Mouse (Mus musculus) T-helper 1 cell (primary cell): ENCODE results near the gene Adamts18.

Source experiments
- in situ Hi-C: fragments of 300-600 bp; cut with MboI, MseI; formaldehyde crosslinking; loops from one replicate; pipeline ENCODE4 v1.15.1; 2025; ENCODE audit warnings: high pct_unique_total_duplicates

Adamts18 gene

GRCm38 (mm10) chr8:113755866-113756265, 92.7 kb downstream of the Adamts18 start:
- in situ Hi-C loops = no loop called here

- in situ Hi-C loops = no loop called here
Observed at GRCm38 (mm10) chr8:113753153-113753552, 95.4 kb downstream of the Adamts18 start.

- in situ Hi-C loops = no loop called here
Observed at GRCm38 (mm10) chr8:113752349-113752748, 96.2 kb downstream of the Adamts18 start.

GRCm38 (mm10) chr8:113735496-113736060, 113.0 kb downstream of the Adamts18 start:
- in situ Hi-C loops = no loop called here

- in situ Hi-C loops = no loop called here
Observed at GRCm38 (mm10) chr8:113725331-113725730, 123.2 kb downstream of the Adamts18 start.

GRCm38 (mm10) chr8:113723873-113724538, 124.5 kb downstream of the Adamts18 start:
- in situ Hi-C loops = no loop called here

GRCm38 (mm10) chr8:113721459-113721858, 127.1 kb downstream of the Adamts18 start:
- in situ Hi-C loops = no loop called here

- in situ Hi-C loops = no loop called here
Observed at GRCm38 (mm10) chr8:113704968-113705367, 143.6 kb downstream of the Adamts18 start.

GRCm38 (mm10) chr8:113691622-113692343, 156.8 kb downstream of the Adamts18 start:
- in situ Hi-C loops = no loop called here

GRCm38 (mm10) chr8:113688543-113688915, 160.0 kb downstream of the Adamts18 start:
- in situ Hi-C loops = no loop called here

- in situ Hi-C loops = no loop called here
Observed at GRCm38 (mm10) chr8:113687889-113688542, 160.5 kb downstream of the Adamts18 start.

- in situ Hi-C loops = loop anchor here (10.0 kb wide), 1 partner anchor 755 kb away; the partner anchor contains the start of gene Wwox
Observed at GRCm38 (mm10) chr8:113679361-113679760, 169.2 kb downstream of the Adamts18 start.

- in situ Hi-C loops = loop anchor here (10.0 kb wide), 1 partner anchor 758 kb away; the partner anchor contains the start of gene Wwox
Observed at GRCm38 (mm10) chr8:113676811-113677210, 171.7 kb downstream of the Adamts18 start.

- in situ Hi-C loops = loop anchor here (10.0 kb wide), 1 partner anchor 760 kb away; the partner anchor contains the start of gene Wwox
Observed at GRCm38 (mm10) chr8:113675281-113675680, 173.3 kb downstream of the Adamts18 start.

GRCm38 (mm10) chr8:113674611-113675010, 173.9 kb downstream of the Adamts18 start:
- in situ Hi-C loops = loop anchor here (10.0 to 25.0 kb wide), 2 partner anchors 688 to 760 kb away; partner anchors contain the start of gene Wwox

- in situ Hi-C loops = loop anchor here (10.0 to 25.0 kb wide), 2 partner anchors 689 to 762 kb away; partner anchors contain the start of gene Wwox
Observed at GRCm38 (mm10) chr8:113673300-113673699, 175.2 kb downstream of the Adamts18 start.

- in situ Hi-C loops = loop anchor here (10.0 to 25.0 kb wide), 2 partner anchors 690 to 762 kb away; partner anchors contain the start of gene Wwox
Observed at GRCm38 (mm10) chr8:113672599-113673255, 175.8 kb downstream of the Adamts18 start.

GRCm38 (mm10) chr8:113669924-113670323, 178.6 kb downstream of the Adamts18 start:
- in situ Hi-C loops = loop anchor here (5.0 to 25.0 kb wide), 3 partner anchors 312 to 765 kb away; partner anchors contain the start of gene Wwox

GRCm38 (mm10) chr8:113666714-113667432, 181.7 kb downstream of the Adamts18 start:
- in situ Hi-C loops = loop anchor here (5.0 to 25.0 kb wide), 2 partner anchors 315 to 695 kb away; no protein-coding TSS in a partner anchor

- in situ Hi-C loops = loop anchor here (5.0 to 25.0 kb wide), 2 partner anchors 316 to 696 kb away; no protein-coding TSS in a partner anchor
Observed at GRCm38 (mm10) chr8:113665951-113666350, 182.6 kb downstream of the Adamts18 start.
